Mouse (Mus musculus) kidney, postnatal 14 days (tissue): Measurements from ENCODE around the gene Aasdh.

Experiments used
- DNase-seq: peaks from one replicate; pipeline ENCODE4 v3.0.0; 2022; ENCODE audit warnings: mixed read lengths

Aasdh gene

GRCm38 (mm10) chr5:76839786-76840185, 65.5 kb downstream of the Aasdh start:
- DNase-seq, result no peak

GRCm38 (mm10) chr5:76837018-76837417, 68.3 kb downstream of the Aasdh start:
- DNase-seq, result no peak

- DNase-seq, result no peak
These were observed 72.6 kb downstream of the Aasdh start for GRCm38 (mm10) chr5:76832529-76833210.

- no peak for DNase-seq
These were observed 76.6 kb downstream of the Aasdh start for GRCm38 (mm10) chr5:76828527-76829240.
